Mouse (Mus musculus): ENCODE measurements around the gene Hpf1.

The Hpf1 gene

GRCm38 (mm10) chr8:60889843-60890519 is at the start of gene Hpf1:
Gene Hpf1 (plus strand): TSS chr8:60890418.
- peak; percentile 100 for DNase-seq (ENCODE audit: low read depth)

DNA sequence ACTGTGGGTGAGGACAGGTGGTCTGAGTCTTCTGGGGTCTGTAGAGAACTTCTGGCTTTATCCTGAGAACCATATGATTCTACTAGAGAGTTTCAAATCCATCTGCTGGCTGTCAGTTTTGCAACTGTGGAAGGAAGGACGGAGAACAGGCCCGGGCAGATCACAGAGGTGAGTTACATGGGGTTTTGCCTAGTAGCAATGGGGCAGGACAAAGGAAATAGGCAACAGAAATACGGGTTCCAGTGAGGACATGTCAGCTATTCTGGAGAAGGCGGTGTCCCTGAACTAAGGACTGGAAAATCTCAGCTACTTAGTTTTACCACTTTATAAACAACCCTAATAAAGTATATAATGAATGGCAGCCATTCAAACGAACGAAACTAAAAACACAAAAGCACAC is 47.8 kb upstream of the Hpf1 start:
- no peak for DNase-seq (ENCODE audit: low read depth)

DNA sequence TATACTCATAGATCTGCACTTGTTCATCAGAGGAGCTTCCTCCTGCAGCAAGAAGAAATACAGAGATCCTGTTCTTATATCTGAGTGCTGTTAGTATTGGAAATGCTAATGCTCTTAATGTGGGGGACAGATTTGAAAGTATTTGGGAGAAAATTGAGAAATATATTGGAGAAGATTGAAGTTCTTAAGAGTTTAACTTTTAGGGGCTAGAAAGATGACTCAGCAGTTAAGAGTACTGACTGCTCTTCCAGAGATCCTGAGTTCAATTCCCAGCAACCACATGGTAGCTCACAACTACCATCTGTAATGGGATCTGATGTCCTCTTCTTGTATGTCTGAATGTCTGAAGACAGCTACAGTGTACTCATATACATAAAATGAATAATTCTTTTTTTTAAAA is 32.7 kb upstream of the Hpf1 start:
- DNase-seq (ENCODE audit: low read depth), result no peak

GRCm38 (mm10) chr8:60858091-60858490 is 32.1 kb upstream of the Hpf1 start:
- no peak for DNase-seq (ENCODE audit: low read depth)

- DNase-seq (ENCODE audit: low read depth), result no peak
Measured at GRCm38 (mm10) chr8:60858911-60859476, 31.2 kb upstream of the Hpf1 start.

- DNase-seq (ENCODE audit: low read depth), result no peak
Measured at GRCm38 (mm10) chr8:60859605-60860004, 30.6 kb upstream of the Hpf1 start.

- no peak for DNase-seq (ENCODE audit: low read depth)
Measured at GRCm38 (mm10) chr8:60860749-60861148, 29.5 kb upstream of the Hpf1 start.

GRCm38 (mm10) chr8:60861783-60862182 is 28.4 kb upstream of the Hpf1 start:
- no peak for DNase-seq (ENCODE audit: low read depth)

DNA sequence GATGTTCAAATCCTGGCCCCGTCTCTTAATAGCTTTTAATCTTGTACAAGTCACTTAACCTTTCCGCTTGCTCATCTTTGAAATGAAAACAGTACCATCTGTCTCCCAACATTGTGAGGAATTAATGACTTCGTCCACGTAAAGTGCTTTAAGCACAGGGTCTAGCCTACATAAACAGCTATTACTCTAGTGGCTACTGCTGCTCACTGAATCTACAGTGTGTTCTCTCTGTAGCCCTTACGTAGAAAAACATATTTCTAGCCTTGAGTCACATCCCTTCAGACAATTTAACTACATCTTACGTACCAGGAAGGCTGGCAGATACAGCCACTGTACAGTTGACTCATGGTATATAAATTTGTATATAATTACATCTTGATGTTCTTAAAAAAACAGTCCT is 25.3 kb upstream of the Hpf1 start:
- DNase-seq (ENCODE audit: low read depth), result no peak

DNA sequence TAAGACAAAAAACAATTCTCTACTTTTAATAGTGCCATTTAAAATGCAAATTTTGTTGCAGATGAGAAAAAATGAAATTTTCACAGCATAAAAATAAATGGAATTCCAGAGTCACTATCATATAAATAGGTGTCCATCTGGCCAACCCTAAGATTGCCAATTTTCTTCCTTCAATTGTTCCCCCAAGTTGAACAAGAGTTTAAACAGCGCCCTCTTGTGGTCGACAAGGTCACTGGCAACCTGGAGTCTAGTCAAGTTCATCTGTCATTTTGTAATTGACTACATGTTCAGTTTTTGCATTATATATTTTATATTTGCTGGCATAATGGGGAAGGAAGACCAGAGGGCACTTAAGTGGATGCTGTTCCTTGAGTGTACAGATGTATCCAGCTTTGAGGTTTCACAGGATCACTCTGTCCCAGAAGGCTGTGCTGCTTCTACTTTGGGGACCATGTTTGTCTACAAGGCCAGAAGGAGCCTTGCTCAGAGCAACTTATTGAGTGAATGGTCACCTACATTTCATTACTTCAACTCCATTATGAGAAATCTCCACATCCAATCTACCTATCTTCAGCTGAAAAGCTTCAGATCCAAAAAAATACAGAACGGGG is 24.6 kb upstream of the Hpf1 start:
- peak; percentile 74 for DNase-seq (ENCODE audit: low read depth)

- DNase-seq (ENCODE audit: low read depth), result no peak
Measured at GRCm38 (mm10) chr8:60867468-60868115, 22.6 kb upstream of the Hpf1 start.

DNA sequence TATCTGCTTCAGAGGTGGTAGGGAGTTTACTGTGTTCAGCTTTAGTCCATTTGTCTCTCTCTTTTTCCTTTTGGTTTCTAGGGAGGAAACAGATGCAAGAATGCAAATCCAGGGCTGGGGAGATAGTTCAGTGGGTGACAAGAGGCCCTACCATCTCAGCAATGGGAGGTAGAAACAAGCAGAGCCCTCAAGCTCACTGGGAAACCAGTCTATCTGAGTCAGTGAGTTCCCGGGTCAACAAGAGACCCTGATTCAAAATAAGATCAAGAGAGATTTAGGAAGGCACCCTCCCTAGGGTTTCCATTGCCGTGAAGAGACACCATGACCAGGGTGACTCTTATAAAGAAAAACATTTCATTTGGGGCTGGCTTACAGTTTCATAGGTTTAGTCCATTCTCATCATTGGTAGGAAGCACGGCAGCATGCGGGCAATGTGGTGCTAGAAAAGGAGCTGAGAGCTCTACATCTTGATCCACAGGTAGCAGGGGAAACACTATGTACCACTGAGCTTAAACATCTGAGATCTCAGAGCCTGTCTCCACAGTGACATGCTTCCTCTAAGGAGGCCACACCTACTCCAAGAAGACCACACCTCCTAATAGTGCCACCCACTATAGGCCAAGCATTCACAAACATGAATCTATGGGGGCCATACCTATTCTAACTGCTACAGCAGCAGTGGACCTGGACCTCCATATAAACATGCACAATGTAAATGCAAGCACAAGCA is 21.8 kb upstream of the Hpf1 start:
- DNase-seq (ENCODE audit: low read depth), result no peak

GRCm38 (mm10) chr8:60869761-60870160 is 20.5 kb upstream of the Hpf1 start:
- DNase-seq (ENCODE audit: low read depth), result no peak

GRCm38 (mm10) chr8:60870231-60871193 is 19.7 kb upstream of the Hpf1 start:
- no peak for DNase-seq (ENCODE audit: low read depth)

GRCm38 (mm10) chr8:60878617-60879016 is 11.6 kb upstream of the Hpf1 start:
- DNase-seq (ENCODE audit: low read depth), result no peak

DNA sequence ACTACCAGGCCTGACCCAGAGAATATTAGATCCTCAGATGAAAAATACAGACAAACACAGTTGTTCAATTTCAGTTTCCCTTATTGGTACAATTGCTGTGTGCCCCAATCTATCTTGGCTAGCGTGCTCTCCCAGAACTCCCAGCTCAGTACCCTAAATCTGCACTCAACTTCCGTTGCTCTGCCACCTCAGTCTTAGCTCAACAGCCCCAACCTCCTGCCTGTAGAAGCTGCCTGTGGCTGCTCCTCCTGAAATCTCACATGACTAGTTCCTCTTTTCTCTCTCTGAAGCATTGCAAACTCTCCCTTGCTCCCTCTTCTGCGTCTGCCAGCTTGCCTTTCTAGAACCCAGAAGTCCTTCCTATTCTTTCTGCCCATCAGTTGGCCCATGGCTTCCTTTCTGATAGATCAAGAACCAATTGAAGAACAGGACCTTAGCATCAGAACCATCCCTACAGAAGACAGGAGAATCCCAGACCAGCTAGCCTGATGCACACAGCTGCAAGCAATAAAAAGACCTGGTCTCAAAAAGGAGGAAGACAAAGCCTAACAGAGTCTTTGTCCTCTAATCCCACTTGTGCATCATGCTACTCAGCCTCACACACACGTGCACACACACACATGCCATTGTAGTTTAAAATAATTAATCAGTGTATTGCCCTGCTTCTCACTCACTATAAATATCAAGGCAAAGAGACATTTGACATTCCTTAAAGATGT is 6.6 kb upstream of the Hpf1 start:
- no peak for DNase-seq (ENCODE audit: low read depth)

DNA sequence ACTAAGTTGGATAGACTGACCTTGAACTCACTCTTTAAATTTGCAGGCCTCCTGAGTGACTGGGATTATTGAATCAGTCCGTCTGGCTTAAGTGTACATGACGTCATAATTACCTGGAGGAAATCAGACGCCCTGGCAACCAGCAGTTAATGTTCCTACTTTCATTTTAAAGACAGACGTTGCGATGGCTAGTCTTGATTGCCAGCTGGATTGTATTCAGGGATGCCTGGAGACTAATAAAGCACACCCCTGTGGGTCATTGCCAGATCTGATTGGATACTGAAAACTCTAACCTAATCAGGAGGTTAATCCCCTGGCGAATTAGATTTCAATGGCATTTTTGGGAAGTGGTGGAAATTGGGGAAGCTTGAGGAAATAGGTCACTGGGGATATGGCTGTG is 3.5 kb upstream of the Hpf1 start:
- no peak for DNase-seq (ENCODE audit: low read depth)

DNA sequence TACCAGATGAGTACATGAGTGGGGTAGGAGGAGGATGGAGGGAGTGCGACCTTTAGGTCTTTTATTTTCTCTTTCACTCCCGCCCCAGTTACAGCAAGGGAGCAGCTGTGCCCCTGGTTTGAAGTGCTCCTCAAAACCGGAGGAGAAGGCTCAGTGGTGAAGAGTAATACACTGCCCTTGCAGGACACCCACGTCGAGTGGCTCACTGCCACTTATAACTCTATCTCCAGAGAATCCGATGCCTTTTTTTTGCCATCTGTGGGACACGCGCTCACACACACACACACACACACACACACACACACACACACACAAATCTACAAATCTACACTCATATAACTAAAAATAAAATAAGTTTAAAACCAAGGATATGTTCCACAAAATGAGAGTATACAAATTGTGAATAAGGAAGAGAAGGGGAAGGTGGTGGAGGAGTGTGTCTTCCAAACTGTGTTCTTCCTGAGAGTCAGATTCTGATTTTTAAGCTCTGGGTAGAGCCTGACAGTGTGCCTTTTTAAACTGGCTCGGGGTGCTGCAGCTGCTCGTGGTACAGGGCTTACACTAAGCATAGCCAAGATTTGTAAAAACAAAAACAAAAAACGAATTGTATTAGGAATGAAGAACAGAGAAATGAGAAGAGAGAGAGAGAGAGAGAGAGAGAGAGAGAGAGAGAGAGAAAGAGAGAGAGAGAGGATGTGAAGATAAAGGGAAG is 931 bp upstream of the Hpf1 start:
- DNase-seq (ENCODE audit: low read depth), result peak; percentile 32

DNA sequence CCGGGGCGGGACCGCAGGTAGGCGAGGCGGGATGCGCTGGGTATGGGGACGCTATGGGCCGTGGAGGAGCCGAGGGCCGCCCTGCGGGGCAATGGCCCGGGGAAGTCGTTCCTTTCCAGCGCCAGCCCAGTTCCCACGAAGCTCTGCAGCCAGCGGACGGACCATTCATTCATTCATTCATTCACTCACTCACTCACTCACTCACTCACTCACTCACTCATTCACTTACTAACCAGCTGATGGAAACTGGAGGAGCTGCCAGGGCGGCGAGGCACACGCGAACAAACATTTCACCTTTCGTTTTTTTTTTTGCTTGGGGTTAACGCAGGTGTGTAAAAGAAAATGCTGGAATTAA is 279 bp downstream of the Hpf1 start:
- no peak for DNase-seq (ENCODE audit: low read depth)

- DNase-seq (ENCODE audit: low read depth), result peak; percentile 27
Measured at GRCm38 (mm10) chr8:60891757-60892156, 1.5 kb downstream of the Hpf1 start.
